Mouse (Mus musculus) liver, postnatal 0 days (tissue): ENCODE results near the gene Ciz1.

Source experiments
- CTCF ChIP-seq: sonication (generic); IDR thresholded peaks from 2 replicates; pipeline ENCODE4 v1.5.1; 2016; ENCODE audit warnings: antibody characterized with exemption, low read depth
- EP300 ChIP-seq: IDR thresholded peaks from 2 replicates; pipeline ENCODE4 v1.6.1; 2016; ENCODE audit warnings: antibody characterized with exemption, low read depth, mild to moderate bottlenecking

- TF ChIP-seq CTCF (no peak), EP300 (no peak)
These were observed 73.4 kb downstream of the Ciz1 start for GRCm38 (mm10) chr2:32425568-32425967.
